Mouse (Mus musculus): Measurements from ENCODE around the gene Pnpla1. TPM values are rescaled to one million over a fixed set of nuclear protein-coding genes. Genes with fewer than 3 reads are reported as not detected.

Pnpla1 gene
- polyA plus RNA-seq, 1 experiment from 2014 or later: 0.05 TPM

DNA sequence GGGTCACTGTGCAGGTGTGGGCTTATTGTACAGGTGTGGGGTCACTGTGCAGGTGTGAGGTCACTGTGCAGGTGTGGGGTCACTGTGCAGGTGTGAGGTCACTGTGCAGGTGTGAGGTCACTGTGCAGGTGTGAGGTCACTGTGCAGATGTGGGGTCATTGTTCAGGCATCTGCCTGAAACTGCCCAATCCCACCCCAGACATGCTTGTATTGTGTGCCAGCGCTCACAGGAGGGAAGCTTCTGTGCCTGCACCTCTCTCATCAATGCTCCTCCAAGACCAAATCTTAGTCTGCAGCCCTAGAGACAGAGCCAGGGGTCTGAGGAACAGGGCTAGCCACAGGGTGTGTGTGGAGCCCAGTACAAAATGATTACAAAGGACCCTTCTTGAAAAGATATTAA, 58.3 kb downstream of the Pnpla1 start:
- Histone ChIP-seq H3K27ac (no peak overlapping the region), H3K4me2 (no peak overlapping the region), H3K9ac (no peak overlapping the region), H3K9me3 (no peaks in the 10 kb centered on the region), H3K4me1 (no peaks in the 10 kb centered on the region), H3K36me3 (replicated peaks) (no peaks in the 10 kb centered on the region), H3K27me3 (replicated peaks) (no peaks in the 10 kb centered on the region), H3K4me3 (no peak overlapping the region)
- 80% methylated on average over 1 of the region's 1 CpGs for WGBS
- no peak for ATAC-seq (replicated peaks)

DNA sequence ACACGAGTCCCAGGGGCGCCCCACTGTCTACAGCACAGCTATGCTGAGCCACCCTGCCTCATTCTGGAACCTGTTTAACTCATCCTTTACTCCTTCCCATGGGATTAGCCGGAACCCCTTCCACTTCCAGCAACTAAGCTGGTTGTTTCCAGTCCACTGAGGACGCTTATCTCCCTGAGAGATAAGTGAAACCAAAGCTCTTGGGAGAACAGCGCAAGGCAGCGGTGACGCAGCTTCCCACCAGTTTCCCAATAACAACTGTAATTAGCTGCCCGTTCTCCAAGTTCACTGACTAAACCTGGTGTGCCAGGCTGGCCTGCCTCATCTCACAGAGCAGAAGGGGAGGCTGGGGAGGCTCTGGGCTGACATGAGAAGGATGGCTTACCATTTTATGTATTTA, 62.9 kb downstream of the Pnpla1 start:
- Histone ChIP-seq H3K36me3 (replicated peaks) (no peaks in the 10 kb centered on the region), H3K4me2 (no peak overlapping the region), H3K4me3 (no peak overlapping the region), H3K27ac (no peak overlapping the region), H3K9ac (no peak overlapping the region), H3K27me3 (replicated peaks) (no peaks in the 10 kb centered on the region), H3K4me1 (no peaks in the 10 kb centered on the region), H3K9me3 (no peaks in the 10 kb centered on the region)
- ATAC-seq (replicated peaks): no peak
- WGBS: 66% methylated on average over 8 of the region's 8 CpGs

DNA sequence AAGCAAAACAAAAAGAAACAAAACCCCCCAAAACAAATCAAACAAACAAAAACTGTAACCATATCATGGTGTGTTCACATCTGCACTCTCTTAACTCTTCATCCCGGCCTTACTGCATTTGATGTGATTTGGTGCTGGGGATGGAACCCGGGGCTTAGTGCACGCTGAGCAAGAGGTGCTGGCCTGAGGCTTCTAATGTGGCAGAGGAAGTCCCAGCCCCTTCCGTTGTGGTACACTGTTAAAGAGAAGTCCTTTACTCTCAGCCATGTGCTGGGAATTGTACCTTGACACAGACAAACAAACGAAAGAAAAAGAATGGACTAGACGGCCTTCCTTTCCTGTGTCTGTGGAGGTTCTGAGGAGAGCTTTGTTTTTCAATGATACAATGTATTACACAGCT, 63.9 kb downstream of the Pnpla1 start:
- no peaks in the 10 kb centered on the region for H3K4me1 ChIP-seq
- no peaks in the 10 kb centered on the region for H3K27me3 ChIP-seq (replicated peaks)
- H3K4me2 ChIP-seq: no peak overlapping the region
- no peaks in the 10 kb centered on the region for H3K36me3 ChIP-seq (replicated peaks)
- no peak overlapping the region for H3K9ac ChIP-seq
- 74% methylated on average over 6 of the region's 6 CpGs for WGBS
- H3K4me3 ChIP-seq: no peak overlapping the region
- no peak overlapping the region for H3K27ac ChIP-seq
- no peaks in the 10 kb centered on the region for H3K9me3 ChIP-seq
- ATAC-seq (replicated peaks): no peak

DNA sequence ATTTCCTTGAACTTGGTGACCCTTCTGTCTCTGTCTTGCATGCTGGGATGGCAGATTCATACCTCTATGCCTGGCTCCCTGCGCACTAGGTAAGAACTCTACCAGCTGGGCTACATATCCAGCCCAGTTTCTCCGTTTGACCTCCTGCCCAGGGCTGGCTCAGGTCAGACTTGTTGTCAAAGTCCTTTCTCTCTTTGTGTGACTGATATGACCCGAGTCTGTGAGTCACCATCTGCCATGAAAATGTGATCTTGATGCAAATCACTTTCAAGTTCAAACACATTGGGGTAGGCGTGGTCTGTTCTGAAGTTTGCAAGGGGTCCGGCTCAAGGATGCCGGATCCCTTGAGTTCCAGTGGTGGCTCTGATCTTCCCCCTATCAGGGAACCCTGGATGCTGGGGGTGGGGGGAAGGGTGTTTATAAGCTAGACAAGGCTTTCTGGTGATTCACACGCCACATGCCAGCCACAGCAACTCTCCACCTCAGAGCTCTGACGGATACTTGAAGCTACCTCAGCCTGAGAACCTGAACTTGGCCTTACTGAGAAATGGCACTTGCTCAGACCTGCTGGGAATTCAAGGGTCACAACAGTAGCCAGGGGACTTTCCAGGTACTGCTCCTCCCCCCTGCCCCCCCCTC, 66.9 kb downstream of the Pnpla1 start:
- WGBS: 81% methylated on average over 8 of the region's 8 CpGs
- no peak overlapping the region for H3K27ac ChIP-seq
- no peaks in the 10 kb centered on the region for H3K27me3 ChIP-seq (replicated peaks)
- H3K36me3 ChIP-seq (replicated peaks): no peaks in the 10 kb centered on the region
- H3K9me3 ChIP-seq: no peaks in the 10 kb centered on the region
- no peak overlapping the region for H3K4me2 ChIP-seq
- no peak for ATAC-seq (replicated peaks)
- H3K9ac ChIP-seq: no peak overlapping the region
- no peak overlapping the region for H3K4me3 ChIP-seq
- no peaks in the 10 kb centered on the region; the same call in 1 of the 2 replicates for H3K4me1 ChIP-seq

DNA sequence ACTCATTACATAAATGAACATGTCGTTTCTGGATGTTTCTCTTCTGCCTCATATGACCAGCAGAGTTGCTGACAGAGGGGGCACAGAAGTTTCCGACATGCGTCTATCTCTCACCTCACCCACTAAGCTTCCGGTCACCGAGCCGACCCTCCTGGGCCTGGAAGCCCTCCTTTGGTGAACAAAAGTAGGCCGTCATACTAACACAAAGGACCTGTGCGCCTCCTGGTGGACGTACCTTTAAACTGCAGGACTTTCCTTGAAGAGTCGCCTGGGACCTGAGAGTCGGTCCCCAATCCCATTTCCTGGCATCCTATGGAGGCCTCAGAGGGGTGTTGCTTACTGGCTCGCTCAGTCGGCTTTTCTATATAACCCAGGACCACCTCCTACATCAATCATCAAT, 68.2 kb downstream of the Pnpla1 start:
- no peaks in the 10 kb centered on the region for H3K36me3 ChIP-seq (replicated peaks)
- 13% methylated on average over 13 of the region's 13 CpGs for WGBS
- H3K4me1 ChIP-seq: peaks cover 8% of the 10 kb centered on the region
- no peaks in the 10 kb centered on the region for H3K27me3 ChIP-seq (replicated peaks)
- no peak overlapping the region for H3K27ac ChIP-seq
- H3K4me2 ChIP-seq: no peak overlapping the region
- no peak overlapping the region for H3K4me3 ChIP-seq
- no peak overlapping the region for H3K9ac ChIP-seq
- no peaks in the 10 kb centered on the region for H3K9me3 ChIP-seq
- ATAC-seq (replicated peaks): no peak

DNA sequence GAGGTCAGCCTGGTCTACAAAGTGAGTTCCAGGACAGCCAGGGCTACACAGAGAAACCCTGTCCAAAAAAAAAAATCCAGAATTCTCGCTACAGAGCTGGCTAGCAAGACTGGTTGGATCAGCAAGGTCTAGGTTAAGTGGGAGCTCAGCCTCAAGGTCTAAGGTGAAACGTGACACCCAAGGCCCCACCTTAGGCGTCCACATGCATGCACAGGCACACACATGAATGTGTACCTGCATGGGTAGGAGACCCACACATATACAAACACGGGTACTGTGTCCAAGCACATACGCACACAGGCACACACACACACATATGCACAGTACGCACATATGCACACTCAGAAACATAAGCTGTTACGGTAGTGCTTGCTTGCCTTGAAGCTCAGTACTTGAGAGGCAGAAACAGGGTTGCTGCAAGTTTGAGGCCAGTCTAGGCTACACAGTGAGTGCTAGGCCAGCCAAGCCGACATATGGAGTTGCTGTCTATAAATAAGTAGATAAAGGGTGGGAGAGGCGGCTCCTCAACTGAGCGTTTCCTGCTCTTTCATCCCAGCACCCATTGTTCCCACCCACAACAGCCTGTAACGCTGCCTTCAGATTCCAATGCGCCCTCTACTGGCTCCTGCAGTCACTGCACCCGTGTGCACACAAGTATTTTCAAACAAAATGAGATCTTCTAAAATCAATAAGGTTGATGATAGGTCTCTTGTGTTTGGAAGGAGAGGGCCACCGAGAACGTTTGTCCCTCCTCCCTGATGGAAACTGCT, 68.8 kb downstream of the Pnpla1 start:
- Histone ChIP-seq H3K4me1 (peaks cover 8% of the 10 kb centered on the region), H3K4me3 (no peak overlapping the region), H3K36me3 (replicated peaks) (no peaks in the 10 kb centered on the region), H3K27ac (no peak overlapping the region), H3K4me2 (no peak overlapping the region), H3K9ac (no peak overlapping the region), H3K9me3 (no peaks in the 10 kb centered on the region), H3K27me3 (replicated peaks) (no peaks in the 10 kb centered on the region)
- ATAC-seq (replicated peaks): no peak
- 43% methylated on average over 15 of the region's 15 CpGs for WGBS

DNA sequence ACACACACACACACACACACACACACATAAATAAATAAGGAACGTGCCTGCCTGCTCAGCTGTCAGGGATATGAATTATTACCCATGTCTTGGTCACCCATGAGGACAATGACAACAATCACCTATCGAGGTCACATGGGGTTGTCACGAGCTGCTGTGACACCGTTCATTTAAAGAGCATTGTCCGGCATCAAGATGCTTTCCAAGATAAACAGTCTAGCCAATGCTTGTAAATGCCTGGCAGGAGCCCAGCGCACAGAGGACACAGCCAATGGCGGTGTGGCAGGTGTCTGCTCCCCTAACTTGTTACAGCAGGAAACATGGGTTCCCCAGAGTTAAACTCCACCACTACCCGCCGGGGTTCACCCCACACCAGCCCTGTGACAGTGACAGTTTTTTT, 69.8 kb downstream of the Pnpla1 start:
- Histone ChIP-seq H3K4me3 (no peak overlapping the region), H3K36me3 (replicated peaks) (no peaks in the 10 kb centered on the region), H3K9me3 (no peaks in the 10 kb centered on the region), H3K9ac (no peak overlapping the region), H3K27ac (no peak overlapping the region), H3K4me2 (no peak overlapping the region), H3K4me1 (peaks cover 8% of the 10 kb centered on the region), H3K27me3 (replicated peaks) (no peaks in the 10 kb centered on the region)
- 89% methylated on average over 9 of the region's 9 CpGs for WGBS
- ATAC-seq (replicated peaks): no peak

DNA sequence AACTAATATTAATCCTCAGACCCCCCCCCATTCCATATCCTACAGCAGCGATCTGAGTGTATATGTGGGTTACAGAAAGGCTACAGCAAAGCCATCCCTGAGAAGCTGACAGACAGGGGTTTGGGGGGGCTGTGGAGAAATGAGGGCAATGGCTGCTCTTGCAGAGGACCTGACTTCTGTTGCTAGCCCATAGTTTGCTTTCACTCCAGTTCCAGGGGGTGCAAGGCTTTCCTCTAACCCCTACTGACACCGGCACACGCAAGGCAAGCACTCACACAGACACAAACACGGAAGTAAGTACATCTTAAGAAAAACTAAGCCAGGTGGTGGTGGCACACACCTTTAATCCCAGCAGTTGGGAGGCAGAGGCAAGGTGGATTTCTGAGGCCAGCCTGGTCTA, 71.2 kb downstream of the Pnpla1 start:
- Histone ChIP-seq H3K27me3 (replicated peaks) (no peaks in the 10 kb centered on the region), H3K36me3 (replicated peaks) (no peaks in the 10 kb centered on the region), H3K4me1 (peaks cover 8% of the 10 kb centered on the region), H3K9me3 (no peaks in the 10 kb centered on the region), H3K9ac (no peak overlapping the region), H3K4me3 (no peak overlapping the region), H3K4me2 (no peak overlapping the region), H3K27ac (no peak overlapping the region)
- no peak for ATAC-seq (replicated peaks)
- 96% methylated on average over 4 of the region's 4 CpGs for WGBS

DNA sequence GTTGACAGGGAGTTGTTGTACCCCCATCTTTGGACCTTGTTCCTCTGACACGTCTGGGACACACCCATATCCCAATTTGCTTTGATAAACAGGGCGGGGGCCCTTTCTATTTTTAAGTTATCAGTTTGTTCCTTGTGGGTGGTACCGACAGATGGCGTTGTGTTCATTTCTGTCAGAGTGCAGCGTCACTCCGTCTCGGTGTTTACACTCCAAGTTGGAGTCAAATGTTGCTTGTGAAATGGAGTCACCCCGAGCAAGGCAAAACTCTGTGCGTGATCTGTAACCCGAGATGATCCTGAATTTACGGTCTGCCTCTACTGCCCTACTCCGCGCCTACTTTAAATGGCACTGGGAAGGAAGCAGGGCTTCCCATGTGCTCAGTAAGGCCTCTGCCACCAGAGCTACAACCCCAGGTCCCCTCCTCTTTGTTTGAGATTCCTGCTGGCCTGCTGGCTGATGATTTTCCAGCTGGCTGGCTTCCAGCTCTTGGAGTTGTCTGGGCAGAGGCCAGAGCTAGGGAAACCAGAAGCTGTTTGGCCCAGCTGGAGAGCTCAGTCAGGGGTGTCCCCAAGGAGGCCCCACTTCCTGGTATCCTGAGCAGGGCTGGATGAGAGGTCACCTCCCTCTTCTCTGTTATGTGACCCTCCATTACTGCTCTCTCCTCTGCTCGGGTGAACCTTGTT, 72.3 kb downstream of the Pnpla1 start:
- ATAC-seq (replicated peaks): 0 out of 2 replicates have a peak, but pooled peaks have one; percentile 20
- Histone ChIP-seq H3K4me1 (peaks cover 8% of the 10 kb centered on the region), H3K4me2 (no peak overlapping the region), H3K9ac (no peak overlapping the region), H3K27me3 (replicated peaks) (no peaks in the 10 kb centered on the region), H3K36me3 (replicated peaks) (no peaks in the 10 kb centered on the region), H3K4me3 (no peak overlapping the region), H3K9me3 (no peaks in the 10 kb centered on the region), H3K27ac (peak overlapping the region; percentile 49; the same call in 1 of the 2 replicates)
- 38% methylated on average over 14 of the region's 14 CpGs for WGBS

DNA sequence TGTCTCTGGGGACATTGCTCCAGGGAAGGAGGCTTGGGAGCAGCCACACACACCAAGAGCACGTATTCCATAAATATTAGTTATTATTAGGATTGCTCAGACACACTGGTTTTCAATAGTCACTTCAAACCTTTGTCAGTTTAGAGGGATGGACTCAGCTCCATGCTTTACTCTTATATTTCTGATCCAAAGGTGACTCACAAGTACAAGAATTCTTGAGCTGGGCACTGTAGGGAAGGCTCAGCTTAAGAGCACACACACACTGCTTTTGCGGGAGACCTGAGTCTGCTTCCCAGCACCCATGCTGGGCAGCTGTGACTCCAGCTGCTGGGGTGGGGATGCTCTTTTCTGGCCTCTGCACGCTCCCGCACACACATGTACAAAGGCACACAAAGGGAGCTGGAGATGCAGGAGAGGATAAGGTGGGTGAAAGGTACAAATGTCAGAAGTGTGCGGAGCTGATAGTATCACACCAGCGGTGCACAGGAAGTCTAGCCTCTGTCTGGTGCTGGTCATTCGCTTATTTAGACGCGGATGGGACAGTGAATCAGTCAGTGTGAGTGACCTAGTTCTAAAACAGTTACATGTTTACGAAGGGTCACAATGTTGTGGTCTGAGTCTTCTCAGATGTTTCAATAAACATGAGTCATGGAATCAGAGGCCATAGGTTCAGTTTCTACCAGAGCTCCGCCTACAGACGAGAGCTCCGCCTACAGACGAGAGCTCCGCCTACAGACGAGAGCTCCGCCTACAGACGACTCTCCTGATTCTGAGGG, 73.4 kb downstream of the Pnpla1 start:
- no peak overlapping the region for H3K4me2 ChIP-seq
- WGBS: 91% methylated on average over 18 of the region's 18 CpGs
- H3K27me3 ChIP-seq (replicated peaks): no peaks in the 10 kb centered on the region
- no peaks in the 10 kb centered on the region for H3K9me3 ChIP-seq
- H3K9ac ChIP-seq: no peak overlapping the region
- H3K4me1 ChIP-seq: peaks cover 8% of the 10 kb centered on the region
- H3K36me3 ChIP-seq (replicated peaks): no peaks in the 10 kb centered on the region
- no peak overlapping the region for H3K27ac ChIP-seq
- no peak for ATAC-seq (replicated peaks)
- H3K4me3 ChIP-seq: no peak overlapping the region

DNA sequence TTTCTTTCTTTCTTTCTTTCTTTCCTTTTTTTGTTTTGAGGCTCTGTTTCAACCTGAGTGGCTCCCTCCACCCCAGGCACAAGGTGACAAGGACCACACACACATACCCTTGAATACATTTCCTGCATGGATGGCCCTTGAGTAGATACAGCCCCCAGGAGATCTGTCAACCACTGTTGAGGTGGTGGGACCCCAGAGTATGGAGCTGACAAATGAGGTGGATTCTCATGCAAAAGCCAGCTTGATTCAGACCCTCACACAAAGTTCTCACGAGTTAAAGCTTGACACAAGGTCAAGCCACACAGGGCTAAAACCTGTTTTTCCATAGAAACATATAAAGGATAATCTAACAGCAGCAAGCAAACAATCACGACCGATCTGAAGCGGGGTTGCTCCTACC, 74.1 kb downstream of the Pnpla1 start:
- H3K27me3 ChIP-seq (replicated peaks): no peaks in the 10 kb centered on the region
- 81% methylated on average over 4 of the region's 4 CpGs for WGBS
- no peaks in the 10 kb centered on the region for H3K36me3 ChIP-seq (replicated peaks)
- no peak overlapping the region for H3K27ac ChIP-seq
- H3K4me2 ChIP-seq: no peak overlapping the region
- H3K9ac ChIP-seq: no peak overlapping the region
- H3K9me3 ChIP-seq: no peaks in the 10 kb centered on the region
- ATAC-seq (replicated peaks): no peak
- H3K4me3 ChIP-seq: no peak overlapping the region
- peaks cover 8% of the 10 kb centered on the region for H3K4me1 ChIP-seq

Measured in midbrain, embryonic 15.5 days (tissue).